Comparison of ENCODE assay signal across 19 mouse cellular contexts in genomic region chr15:81958906-81959305, GRCm38 (mm10). TPM values are rescaled to one million over a fixed set of nuclear protein-coding genes. Genes with fewer than 3 reads are reported as not detected.
DNase-seq lines count a peak whose midpoint lies in the region; ATAC-seq and TF ChIP-seq lines count a peak whose summit lies in the region.
"Had no signal": no experiment of that assay in that cellular context is flagged by ENCODE, and none has a peak within 500 bp of the region (broad histone marks: within the 10 kb centered on the region; RNA-seq: fewer than 3 reads in every experiment).

No protein-coding gene starts in this region.

- peak; percentile 16 for DNase-seq in cerebellum, adult 9-11 months
- no peak for DNase-seq in cerebellum, postnatal 25 days
- DNase-seq in liver, embryonic 11.5 days (ENCODE audit: low spot score), result no peak
- DNase-seq in liver, result no peak
- no peak for DNase-seq in liver, embryonic 13.5 days
- DNase-seq in thymus, postnatal 4 days, result no peak
- DNase-seq: B cell, adult 2 months; heart, adult 11 months; kidney, postnatal 25 days; right cerebral cortex, postnatal 14 days had no signal

- WGBS in liver, embryonic 11.5 days, result 65% methylated on average over 3 of the region's 3 CpGs
- 55% methylated on average over 3 of the region's 3 CpGs for WGBS in liver, embryonic 13.5 days (ENCODE audit: insufficient replicate concordance)
- WGBS in kidney, embryonic 15.5 days, result 88% methylated on average over 3 of the region's 3 CpGs

- no peak overlapping the region for H3K27ac ChIP-seq in liver, embryonic 11.5 days (ENCODE audit: low read depth, low read length)
- peak overlapping the region; percentile 64 for H3K27ac ChIP-seq in ES-Bruce4 (ENCODE audit: insufficient read depth, low read length)
- peak overlapping the region; percentile 90 for H3K27ac ChIP-seq in liver, embryonic 13.5 days
- H3K27ac ChIP-seq in kidney, embryonic 15.5 days, result no peak overlapping the region
- H3K27ac ChIP-seq: forebrain, embryonic 12.5 days; intestine, embryonic 15.5 days; macrophage had no signal

- no peak overlapping the region; the same call in 1 of the 2 replicates for H3K9ac ChIP-seq in liver, embryonic 11.5 days (ENCODE audit: low read depth, low read length)
- peak overlapping the region; percentile 94 for H3K9ac ChIP-seq in ES-Bruce4 (ENCODE audit: low read depth, poor library complexity, severe bottlenecking)
- H3K9ac ChIP-seq in liver, embryonic 13.5 days, result peak overlapping the region; percentile 88
- no peak overlapping the region for H3K9ac ChIP-seq in kidney, embryonic 15.5 days
- H3K9ac ChIP-seq: limb, embryonic 15.5 days had no signal

- TF ChIP-seq EP300 in ES-Bruce4 (IDR thresholded peaks at IDR 0.05; ENCODE audit: insufficient read depth, low read depth, low read length), result no peak

- no peak for TF ChIP-seq CTCF in ES-Bruce4 (IDR thresholded peaks at IDR 0.05; ENCODE audit: low read depth, low read length)

- H3K4me3 ChIP-seq in liver, embryonic 11.5 days (ENCODE audit: low read depth, low read length), result no peak overlapping the region
- peak overlapping the region; percentile 98 for H3K4me3 ChIP-seq in ES-Bruce4 (ENCODE audit: low read depth, low read length)
- no peak overlapping the region for H3K4me3 ChIP-seq in liver, embryonic 13.5 days (replicated peaks)
- H3K4me3 ChIP-seq in kidney, embryonic 15.5 days (replicated peaks), result no peak overlapping the region
- H3K4me3 ChIP-seq: intestine, embryonic 15.5 days had no signal

- TF ChIP-seq POLR2A in ES-Bruce4 (IDR thresholded peaks at IDR 0.05; ENCODE audit: insufficient read depth, low read length), result no peak

- no peaks in the 10 kb centered on the region for H3K9me3 ChIP-seq in liver, embryonic 11.5 days (ENCODE audit: control insufficient read depth, low read length)
- no peaks in the 10 kb centered on the region for H3K9me3 ChIP-seq in ES-Bruce4 (replicated peaks; ENCODE audit: control insufficient read depth, insufficient read depth, low read length, poor library complexity, severe bottlenecking)
- H3K9me3 ChIP-seq in liver, embryonic 13.5 days (replicated peaks), result no peaks in the 10 kb centered on the region
- no peaks in the 10 kb centered on the region for H3K9me3 ChIP-seq in kidney, embryonic 15.5 days (replicated peaks)
- H3K9me3 ChIP-seq: forebrain, embryonic 12.5 days; intestine, embryonic 15.5 days; limb, embryonic 15.5 days had no signal

- H3K4me2 ChIP-seq in liver, embryonic 11.5 days, result peak overlapping the region; percentile 100; the same call in 1 of the 2 replicates
- peak overlapping the region; percentile 100 for H3K4me2 ChIP-seq in liver, embryonic 13.5 days
- no peak overlapping the region for H3K4me2 ChIP-seq in kidney, embryonic 15.5 days

- peaks cover 5% of the 10 kb centered on the region for H3K4me1 ChIP-seq in liver, embryonic 11.5 days (replicated peaks; ENCODE audit: control insufficient read depth, insufficient read depth, low read length)
- peaks cover 2% of the 10 kb centered on the region for H3K4me1 ChIP-seq in ES-Bruce4 (ENCODE audit: control insufficient read depth, insufficient read depth, low read length)
- H3K4me1 ChIP-seq in liver, embryonic 13.5 days (replicated peaks), result peaks cover 34% of the 10 kb centered on the region
- H3K4me1 ChIP-seq in kidney, embryonic 15.5 days, result peaks cover 13% of the 10 kb centered on the region; the same call in 1 of the 2 replicates

- no peaks in the 10 kb centered on the region; the same call in 1 of the 2 replicates for H3K36me3 ChIP-seq in liver, embryonic 11.5 days (ENCODE audit: control insufficient read depth, insufficient read depth, low read length)
- peaks cover 55% of the 10 kb centered on the region for H3K36me3 ChIP-seq in ES-Bruce4 (ENCODE audit: control insufficient read depth, insufficient read depth, low read length, poor library complexity, severe bottlenecking)
- peaks cover 27% of the 10 kb centered on the region for H3K36me3 ChIP-seq in liver, embryonic 13.5 days
- H3K36me3 ChIP-seq in kidney, embryonic 15.5 days, result peaks cover 15% of the 10 kb centered on the region
- H3K36me3 ChIP-seq: intestine, embryonic 15.5 days had no signal

- ATAC-seq in liver, embryonic 11.5 days (replicated peaks; ENCODE audit: low FRiP score), result no peak
- no peak for ATAC-seq in liver, embryonic 13.5 days (ENCODE audit: low read depth)
- no peak for ATAC-seq in kidney, embryonic 15.5 days (replicated peaks; ENCODE audit: low FRiP score)
- ATAC-seq: intestine, embryonic 15.5 days had no signal

- H3K27me3 ChIP-seq in liver, embryonic 11.5 days (replicated peaks; ENCODE audit: control insufficient read depth, insufficient read depth, low read length), result no peaks in the 10 kb centered on the region
- no peaks in the 10 kb centered on the region for H3K27me3 ChIP-seq in ES-Bruce4 (ENCODE audit: control insufficient read depth, insufficient read depth, low read length, poor library complexity, severe bottlenecking)
- no peaks in the 10 kb centered on the region for H3K27me3 ChIP-seq in liver, embryonic 13.5 days
- H3K27me3 ChIP-seq in kidney, embryonic 15.5 days, result no peaks in the 10 kb centered on the region
- H3K27me3 ChIP-seq: forebrain, embryonic 12.5 days; intestine, embryonic 15.5 days; limb, embryonic 15.5 days had no signal

RNA-seq across cellular contexts. Expression of gene Pmm1, which starts 1.8 kb away (rescaled TPM):
- polyA plus RNA-seq in liver, embryonic 11.5 days (2014; fragmentation: Nextera tagmentation; extraction: Ambion mirVana), result 34.6 and 40.6 TPM in 2 replicates
- polyA plus RNA-seq in ES-Bruce4 (2011; ENCODE audit: insufficient read depth, insufficient read length, low read depth, missing spikeins), result 338 and 387 TPM in 2 replicates
- 24.7 and 25.0 TPM in 2 replicates for polyA plus RNA-seq in liver, embryonic 13.5 days (2015; fragmentation: Nextera tagmentation; extraction: Ambion mirVana)
- 28.8 and 35.3 TPM in 2 replicates for polyA plus RNA-seq in kidney, embryonic 15.5 days (2015; fragmentation: Nextera tagmentation; extraction: Ambion mirVana)

RNA-seq across cellular contexts. Expression of gene 1700029P11Rik, which starts 21.4 kb away (rescaled TPM):
- not detected in 2 replicates for polyA plus RNA-seq in liver, embryonic 11.5 days (2014; fragmentation: Nextera tagmentation; extraction: Ambion mirVana)
- polyA plus RNA-seq in ES-Bruce4 (2011; ENCODE audit: insufficient read depth, insufficient read length, low read depth, missing spikeins), result 3.5 and 4.8 TPM in 2 replicates
- polyA plus RNA-seq in liver, embryonic 13.5 days (2015; fragmentation: Nextera tagmentation; extraction: Ambion mirVana), result not detected in 2 replicates
- polyA plus RNA-seq in kidney, embryonic 15.5 days (2015; fragmentation: Nextera tagmentation; extraction: Ambion mirVana), result not detected in 2 replicates
- polyA plus RNA-seq: brain, embryonic 14.5 days; embryonic facial prominence, embryonic 14.5 days; forebrain, embryonic 12.5 days; heart, postnatal 0 days; intestine, embryonic 15.5 days; limb, embryonic 15.5 days; macrophage had no signal

RNA-seq across cellular contexts. Expression of gene Csdc2, which starts 22.3 kb away (rescaled TPM):
- polyA plus RNA-seq in liver, embryonic 11.5 days (2014; fragmentation: Nextera tagmentation; extraction: Ambion mirVana), result 3.7 and 3.9 TPM in 2 replicates
- 4.0 and 4.9 TPM in 2 replicates for polyA plus RNA-seq in ES-Bruce4 (2011; ENCODE audit: insufficient read depth, insufficient read length, low read depth, missing spikeins)
- polyA plus RNA-seq in liver, embryonic 13.5 days (2015; fragmentation: Nextera tagmentation; extraction: Ambion mirVana), result 1.0 and 1.1 TPM in 2 replicates
- polyA plus RNA-seq in kidney, embryonic 15.5 days (2015; fragmentation: Nextera tagmentation; extraction: Ambion mirVana), result 24.7 and 30.7 TPM in 2 replicates

RNA-seq across cellular contexts. Expression of gene Xrcc6, which starts 28.7 kb away (rescaled TPM):
- polyA plus RNA-seq in liver, embryonic 11.5 days (2014; fragmentation: Nextera tagmentation; extraction: Ambion mirVana), result 133 and 151 TPM in 2 replicates
- 98.6 and 131 TPM in 2 replicates for polyA plus RNA-seq in ES-Bruce4 (2011; ENCODE audit: insufficient read depth, insufficient read length, low read depth, missing spikeins)
- polyA plus RNA-seq in liver, embryonic 13.5 days (2015; fragmentation: Nextera tagmentation; extraction: Ambion mirVana), result 77.5 and 87.7 TPM in 2 replicates
- 83.3 and 87.0 TPM in 2 replicates for polyA plus RNA-seq in kidney, embryonic 15.5 days (2015; fragmentation: Nextera tagmentation; extraction: Ambion mirVana)

RNA-seq across cellular contexts. Expression of gene Polr3h, which starts 32.9 kb away (rescaled TPM):
- 131 and 134 TPM in 2 replicates for polyA plus RNA-seq in liver, embryonic 11.5 days (2014; fragmentation: Nextera tagmentation; extraction: Ambion mirVana)
- polyA plus RNA-seq in ES-Bruce4 (2011; ENCODE audit: insufficient read depth, insufficient read length, low read depth, missing spikeins), result 21.8 and 25.5 TPM in 2 replicates
- 77.5 and 82.6 TPM in 2 replicates for polyA plus RNA-seq in liver, embryonic 13.5 days (2015; fragmentation: Nextera tagmentation; extraction: Ambion mirVana)
- polyA plus RNA-seq in kidney, embryonic 15.5 days (2015; fragmentation: Nextera tagmentation; extraction: Ambion mirVana), result 80.1 and 80.8 TPM in 2 replicates

Comparison
In these comparisons a context has a peak if more than half of its experiments do, and no peak if none do; other contexts are left out.
1. H3K27ac ChIP-seq: peak in ES-Bruce4 (single experiment) and liver, embryonic 13.5 days (single experiment); none in liver, embryonic 11.5 days (single experiment) and kidney, embryonic 15.5 days (single experiment).
2. H3K9ac ChIP-seq: peak in ES-Bruce4 (single experiment) and liver, embryonic 13.5 days (single experiment); none in liver, embryonic 11.5 days (single experiment) and kidney, embryonic 15.5 days (single experiment).